Mouse (Mus musculus) heart, embryonic 12.5 days (tissue): ENCODE measurements around the gene Grb14. TPM values are rescaled to one million over a fixed set of nuclear protein-coding genes. Genes with fewer than 3 reads are reported as not detected.

ENCODE experiments used
- ATAC-seq: fragments of 200-750 bp; cut with Nextera tagmentation; 2 replicates; pipeline ENCODE4 v1.8.0; 2017; ENCODE audit warnings: moderate TSS enrichment, moderate library complexity; ENCODE audit not compliant: insufficient number of reproducible peaks, low FRiP score
- H3K27ac ChIP-seq: fragments of 300-500 bp; sonication (generic); 2 replicates; pipeline ENCODE4 v1.5.1; 2016; ENCODE audit warnings: mild to moderate bottlenecking, moderate library complexity; ENCODE audit not compliant: poor library complexity, severe bottlenecking
- H3K27me3 ChIP-seq: fragments of 300-500 bp; sonication (generic); replicated peaks from 2 replicates; pipeline ENCODE4 v1.6.1; 2016; ENCODE audit warnings: mild to moderate bottlenecking, moderate library complexity
- H3K36me3 ChIP-seq: fragments of 300-500 bp; sonication (generic); 2 replicates; pipeline ENCODE4 v1.6.1; 2016; ENCODE audit warnings: mild to moderate bottlenecking, moderate library complexity
- H3K4me1 ChIP-seq: fragments of 300-500 bp; sonication (generic); replicated peaks from 2 replicates; pipeline ENCODE4 v1.6.1; 2016; ENCODE audit warnings: mild to moderate bottlenecking
- H3K4me2 ChIP-seq: fragments of 300-500 bp; sonication (generic); 2 replicates; pipeline ENCODE4 v1.6.1; 2016; ENCODE audit warnings: mild to moderate bottlenecking, moderate library complexity
- H3K4me3 ChIP-seq: fragments of 300-500 bp; sonication (generic); 2 replicates; pipeline ENCODE4 v1.5.1; 2016; ENCODE audit warnings: mild to moderate bottlenecking
- H3K9ac ChIP-seq: fragments of 300-500 bp; sonication (generic); 2 replicates; pipeline ENCODE4 v1.6.1; 2016; ENCODE audit warnings: mild to moderate bottlenecking, moderate library complexity
- H3K9me3 ChIP-seq: fragments of 300-500 bp; sonication (generic); replicated peaks from 2 replicates; pipeline ENCODE4 v1.6.1; 2016; ENCODE audit warnings: mild to moderate bottlenecking, moderate library complexity
- WGBS: fragments of 180-500 bp; shearing (Covaris S2); methylation state at CpG from one replicate; pipeline ENCODE4 v1.1.7; 2016; 5-methylcytosine and 5-hydroxymethylcytosine counted together
- polyA plus RNA-seq: library from polyadenylated mRNA; unstranded; fragments of >200 nt; fragmentation: Nextera tagmentation; extraction: Ambion mirVana; gene quantifications from 2 replicates; pipeline ENCODE4 v1.2.1, GENCODE M21; 2016

The Grb14 gene
- polyA plus RNA-seq, 1 experiment from 2014 or later: 64.6 TPM

- H3K9me3 ChIP-seq: no peaks in the 10 kb centered on the region
- no peak overlapping the region for H3K4me2 ChIP-seq
- ATAC-seq: no peak
- H3K9ac ChIP-seq: no peak overlapping the region
- H3K27ac ChIP-seq: no peak overlapping the region
- no peaks in the 10 kb centered on the region for H3K36me3 ChIP-seq
- no peak overlapping the region for H3K4me3 ChIP-seq
- 80% methylated on average over 10 of the region's 10 CpGs for WGBS
- peaks cover 16% of the 10 kb centered on the region for H3K4me1 ChIP-seq
- H3K27me3 ChIP-seq: no peaks in the 10 kb centered on the region
Observed at GRCm38 (mm10) chr2:64973819-64974441, 50.9 kb downstream of the Grb14 start.

- H3K4me2 ChIP-seq: no peak overlapping the region
- H3K9me3 ChIP-seq: no peaks in the 10 kb centered on the region
- no peak overlapping the region for H3K9ac ChIP-seq
- no peaks in the 10 kb centered on the region for H3K36me3 ChIP-seq
- H3K27ac ChIP-seq: peak overlapping the region; percentile 54; the same call in 1 of the 2 replicates
- no peak overlapping the region for H3K4me3 ChIP-seq
- peaks cover 16% of the 10 kb centered on the region for H3K4me1 ChIP-seq
- 19% methylated on average over 1 of the region's 1 CpGs for WGBS
- no peaks in the 10 kb centered on the region for H3K27me3 ChIP-seq
- ATAC-seq: no peak
Observed at GRCm38 (mm10) chr2:64973125-64973524, 51.7 kb downstream of the Grb14 start.

- H3K27me3 ChIP-seq: no peaks in the 10 kb centered on the region
- ATAC-seq: no peak
- peaks cover 18% of the 10 kb centered on the region for H3K4me1 ChIP-seq
- H3K9ac ChIP-seq: no peak overlapping the region
- H3K4me3 ChIP-seq: no peak overlapping the region
- H3K9me3 ChIP-seq: no peaks in the 10 kb centered on the region
- no peaks in the 10 kb centered on the region for H3K36me3 ChIP-seq
- no peak overlapping the region for H3K27ac ChIP-seq
- no peak overlapping the region for H3K4me2 ChIP-seq
- WGBS: 34% methylated on average over 5 of the region's 5 CpGs
Observed at GRCm38 (mm10) chr2:64971828-64972227, 53.0 kb downstream of the Grb14 start.

- ATAC-seq: no peak
- WGBS: 75% methylated on average over 8 of the region's 8 CpGs
- Histone ChIP-seq H3K27ac (no peak overlapping the region), H3K9me3 (no peaks in the 10 kb centered on the region), H3K4me1 (peaks cover 24% of the 10 kb centered on the region), H3K27me3 (no peaks in the 10 kb centered on the region), H3K4me3 (no peak overlapping the region), H3K36me3 (no peaks in the 10 kb centered on the region), H3K4me2 (no peak overlapping the region), H3K9ac (no peak overlapping the region)
Observed at GRCm38 (mm10) chr2:64970992-64971391, 53.8 kb downstream of the Grb14 start.

GRCm38 (mm10) chr2:64966893-64967444 lies 57.8 kb downstream of the Grb14 start:
- 80% methylated on average over 6 of the region's 6 CpGs for WGBS
- peak; percentile 48; the same call in 1 of the 2 replicates for ATAC-seq

DNA sequence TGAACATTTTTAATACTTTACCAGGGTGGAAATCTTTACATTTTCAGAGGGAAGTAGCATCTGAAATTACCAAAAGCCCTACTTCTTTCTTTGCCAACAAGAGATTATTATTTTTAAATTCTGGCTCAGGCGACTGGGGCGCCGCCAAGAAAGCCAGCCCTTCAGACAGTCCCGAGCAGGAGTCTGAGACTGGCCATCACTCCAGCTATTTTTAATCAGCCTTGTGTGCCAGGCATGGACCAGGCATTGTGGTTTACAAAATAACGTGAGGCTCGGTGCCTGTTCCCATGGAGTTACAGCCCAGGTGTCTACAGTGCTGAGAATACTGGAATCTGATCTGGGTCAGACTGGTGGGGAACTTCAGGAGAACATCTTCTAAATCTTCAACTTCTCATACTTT lies 58.5 kb downstream of the Grb14 start:
- Histone ChIP-seq H3K36me3 (no peaks in the 10 kb centered on the region), H3K9me3 (no peaks in the 10 kb centered on the region), H3K4me2 (no peak overlapping the region), H3K4me3 (no peak overlapping the region), H3K27me3 (no peaks in the 10 kb centered on the region), H3K4me1 (peaks cover 27% of the 10 kb centered on the region), H3K27ac (peak overlapping the region; percentile 29; the same call in 1 of the 2 replicates), H3K9ac (no peak overlapping the region)
- 45% methylated on average over 6 of the region's 6 CpGs for WGBS
- ATAC-seq: no peak

More at GRCm38 (mm10) chr2:64966893-64967444, 57.8 kb downstream of the Grb14 start:
- Histone ChIP-seq H3K4me3 (no peak overlapping the region), H3K9ac (no peak overlapping the region), H3K36me3 (no peaks in the 10 kb centered on the region), H3K27ac (peak overlapping the region; percentile 29; the same call in 1 of the 2 replicates), H3K4me2 (no peak overlapping the region), H3K9me3 (no peaks in the 10 kb centered on the region), H3K27me3 (no peaks in the 10 kb centered on the region), H3K4me1 (peaks cover 24% of the 10 kb centered on the region)

GRCm38 (mm10) chr2:64965227-64965864 lies 59.4 kb downstream of the Grb14 start:
- no peaks in the 10 kb centered on the region for H3K36me3 ChIP-seq
- H3K4me1 ChIP-seq: peaks cover 30% of the 10 kb centered on the region
- ATAC-seq: no peak
- H3K4me2 ChIP-seq: no peak overlapping the region
- H3K27me3 ChIP-seq: no peaks in the 10 kb centered on the region
- no peak overlapping the region for H3K9ac ChIP-seq
- no peaks in the 10 kb centered on the region for H3K9me3 ChIP-seq
- 28% methylated on average over 5 of the region's 5 CpGs for WGBS
- no peak overlapping the region for H3K27ac ChIP-seq
- no peak overlapping the region for H3K4me3 ChIP-seq

GRCm38 (mm10) chr2:64962196-64962595 lies 62.6 kb downstream of the Grb14 start:
- H3K27ac ChIP-seq: no peak overlapping the region
- H3K36me3 ChIP-seq: no peaks in the 10 kb centered on the region
- WGBS: 67% methylated on average over 4 of the region's 4 CpGs
- no peak for ATAC-seq
- H3K9me3 ChIP-seq: no peaks in the 10 kb centered on the region
- no peak overlapping the region for H3K9ac ChIP-seq
- H3K27me3 ChIP-seq: no peaks in the 10 kb centered on the region
- H3K4me3 ChIP-seq: no peak overlapping the region
- H3K4me2 ChIP-seq: no peak overlapping the region
- peaks cover 41% of the 10 kb centered on the region for H3K4me1 ChIP-seq

- H3K27ac ChIP-seq: no peak overlapping the region
- H3K9ac ChIP-seq: no peak overlapping the region
- WGBS: 40% methylated on average over 3 of the region's 3 CpGs
- peaks cover 35% of the 10 kb centered on the region for H3K4me1 ChIP-seq
- H3K36me3 ChIP-seq: no peaks in the 10 kb centered on the region
- no peaks in the 10 kb centered on the region for H3K9me3 ChIP-seq
- no peak for ATAC-seq
- no peak overlapping the region for H3K4me2 ChIP-seq
- H3K4me3 ChIP-seq: no peak overlapping the region
- no peaks in the 10 kb centered on the region for H3K27me3 ChIP-seq
Observed at GRCm38 (mm10) chr2:64961381-64961780, 63.4 kb downstream of the Grb14 start.

DNA sequence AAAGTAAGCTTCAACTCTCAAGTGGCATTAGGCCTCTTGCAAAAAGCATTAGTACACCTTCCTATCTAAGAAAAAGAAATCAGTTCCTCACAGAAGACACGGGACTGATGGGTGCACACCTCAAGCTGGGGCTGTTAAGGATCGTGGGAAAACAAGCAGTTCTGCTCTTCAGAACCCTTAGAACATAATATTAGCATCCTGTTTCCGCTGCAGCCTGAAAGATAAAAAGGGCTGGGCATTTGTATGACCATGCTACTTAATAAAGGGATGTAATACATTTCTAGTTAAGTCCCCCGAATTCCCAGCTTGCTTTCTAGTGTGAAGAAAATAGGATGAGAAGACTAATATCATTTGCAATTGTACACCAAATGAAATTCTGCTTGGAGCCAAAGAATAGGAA lies 65.1 kb downstream of the Grb14 start:
- Histone ChIP-seq H3K4me3 (no peak overlapping the region), H3K9ac (no peak overlapping the region), H3K27me3 (no peaks in the 10 kb centered on the region), H3K4me1 (peaks cover 33% of the 10 kb centered on the region), H3K36me3 (no peaks in the 10 kb centered on the region), H3K27ac (no peak overlapping the region), H3K4me2 (no peak overlapping the region), H3K9me3 (no peaks in the 10 kb centered on the region)
- ATAC-seq: no peak
- WGBS: 9% methylated on average over 4 of the region's 4 CpGs

DNA sequence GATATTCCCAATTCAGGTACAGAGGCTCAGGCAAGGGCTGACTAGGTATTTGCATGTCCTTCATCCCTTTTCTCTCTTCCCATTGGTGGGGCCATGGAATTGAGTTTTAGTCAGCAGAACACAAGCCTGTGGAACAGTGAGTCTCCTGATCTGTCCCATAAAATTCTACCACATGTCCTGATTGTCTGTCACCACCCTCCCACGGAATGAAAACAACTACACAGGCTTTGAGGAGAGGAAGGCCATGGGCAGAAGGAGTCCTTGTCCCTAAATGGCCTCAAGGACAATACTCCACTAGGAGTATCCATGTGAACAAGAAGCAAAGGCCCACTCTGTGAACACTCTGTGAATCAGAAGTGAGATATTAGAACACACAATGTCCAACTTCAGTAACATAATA lies 69.3 kb downstream of the Grb14 start:
- 45% methylated on average over 1 of the region's 1 CpGs for WGBS
- Histone ChIP-seq H3K4me2 (no peak overlapping the region), H3K4me1 (peaks cover 12% of the 10 kb centered on the region), H3K4me3 (no peak overlapping the region), H3K27me3 (no peaks in the 10 kb centered on the region), H3K27ac (no peak overlapping the region), H3K9me3 (no peaks in the 10 kb centered on the region), H3K9ac (no peak overlapping the region), H3K36me3 (0 out of 2 replicates have a peak, but pooled peaks cover 2% of the 10 kb centered on the region)
- no peak for ATAC-seq
